Mouse (Mus musculus): Measurements from ENCODE around the gene Kit.

- no peak for TF ChIP-seq GATA1 (IDR thresholded peaks at IDR 0.05; ENCODE audit: borderline replicate concordance, low read length)
- no peak for TF ChIP-seq FLI1 (IDR thresholded peaks at IDR 0.05; ENCODE audit: low read length)
Measured at GRCm38 (mm10) chr5:75561231-75561630, 13.5 kb upstream of the Kit start.

Measured in megakaryocyte, embryonic 14.5 days (primary cell).